Mouse (Mus musculus): ENCODE data around the gene Drp2.

DNA sequence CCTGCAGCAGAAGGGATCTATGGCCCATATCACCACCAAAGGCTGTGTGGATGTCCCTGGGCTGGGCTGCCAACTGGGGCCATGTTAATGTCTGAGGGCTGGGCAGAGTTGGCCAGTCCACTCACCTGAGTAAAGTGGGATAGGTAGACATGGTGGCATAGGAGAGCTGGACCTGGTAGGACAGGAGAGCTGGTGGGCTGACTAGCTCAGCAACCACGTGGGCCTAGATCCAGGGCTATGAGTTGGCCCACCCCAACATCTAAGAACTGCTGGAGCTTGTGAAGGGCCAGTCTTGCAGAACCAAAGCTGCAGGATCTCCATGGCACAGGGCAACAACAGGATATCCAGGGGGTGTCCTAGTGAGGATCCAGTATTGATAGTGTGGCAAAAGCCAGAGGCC lies 38.9 kb upstream of the Drp2 start:
- TF ChIP-seq CTCF (IDR thresholded peaks at IDR 0.05; ENCODE audit: extremely low read depth, insufficient read depth, low read length) (no peak), POLR2A (IDR thresholded peaks at IDR 0.05; ENCODE audit: extremely low read depth, insufficient read depth, low read length) (no peak)

Data from cortical plate, adult 2 months (tissue).